Mouse (Mus musculus): ENCODE data around the gene 2900092C05Rik.

The 2900092C05Rik gene

DNA sequence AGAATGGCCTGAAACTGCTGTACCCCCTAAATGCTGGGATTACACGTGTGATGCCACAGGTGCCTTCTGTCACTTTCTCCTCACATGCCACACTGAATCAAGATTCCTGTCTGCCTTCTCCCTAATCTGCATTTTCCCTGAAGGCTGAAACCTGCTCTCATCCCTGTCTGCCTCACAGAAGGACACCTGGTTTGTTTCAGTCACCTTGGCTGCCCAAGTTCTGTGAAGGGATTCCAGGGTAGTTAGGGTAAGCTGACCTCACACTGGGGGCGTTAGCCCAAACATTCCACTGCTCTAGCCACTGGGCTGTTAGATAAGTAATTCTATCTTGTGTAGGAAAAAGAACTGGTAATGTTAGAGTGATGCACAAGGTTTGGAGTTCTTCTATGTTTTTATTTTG, at the start of gene 2900092C05Rik:
2900092C05Rik (plus strand) TSS at position 301 of the 400 bp plus-strand sequence.
- DNase-seq = no peak

DNA sequence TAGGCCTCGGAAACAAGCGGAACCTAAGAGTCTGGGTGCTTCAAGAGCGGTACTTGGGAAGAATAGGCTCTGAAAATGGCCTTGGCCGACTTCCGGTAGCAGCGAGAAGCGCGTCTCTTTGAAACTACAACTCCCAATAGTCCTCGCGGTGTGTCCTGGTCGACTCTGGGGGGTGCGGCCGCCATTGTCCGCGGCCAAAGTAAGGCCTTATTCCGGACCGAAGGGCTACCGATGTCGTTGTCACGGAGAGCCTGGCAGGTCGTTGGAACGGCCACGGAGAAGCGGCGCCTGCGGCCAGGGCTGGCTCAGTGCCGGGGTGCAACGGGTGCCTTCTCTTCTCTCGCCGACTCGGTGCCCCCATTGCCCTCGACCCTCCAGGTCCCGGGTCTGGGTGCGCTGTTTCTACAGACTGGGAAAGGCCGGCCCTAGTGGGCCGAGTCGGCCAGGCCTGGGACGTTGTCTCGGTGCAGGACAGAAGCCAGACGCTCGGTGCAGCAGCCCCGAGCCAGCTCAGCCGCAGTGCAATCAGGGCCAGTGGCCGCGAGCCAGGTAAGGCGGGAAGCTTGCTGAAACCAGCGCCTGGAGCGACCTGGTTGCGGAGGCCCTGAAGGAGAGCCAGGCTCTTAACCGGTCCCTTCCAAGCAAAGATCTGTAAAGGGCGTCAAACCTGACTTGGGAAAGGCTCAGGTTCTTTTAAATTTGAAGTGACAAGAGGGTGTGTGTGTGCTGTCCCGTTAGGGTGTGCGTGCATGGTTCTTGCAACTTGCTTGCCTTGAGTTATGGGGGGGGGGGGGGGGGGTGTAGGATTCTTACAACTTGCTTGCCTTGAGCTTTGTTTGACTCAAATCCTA, 33.9 kb upstream of the 2900092C05Rik start, which contains the start of gene Zfp606:
Zfp606 (plus strand) TSS at position 136 of the 851 bp plus-strand sequence.
- peak; percentile 94 for DNase-seq

DNA sequence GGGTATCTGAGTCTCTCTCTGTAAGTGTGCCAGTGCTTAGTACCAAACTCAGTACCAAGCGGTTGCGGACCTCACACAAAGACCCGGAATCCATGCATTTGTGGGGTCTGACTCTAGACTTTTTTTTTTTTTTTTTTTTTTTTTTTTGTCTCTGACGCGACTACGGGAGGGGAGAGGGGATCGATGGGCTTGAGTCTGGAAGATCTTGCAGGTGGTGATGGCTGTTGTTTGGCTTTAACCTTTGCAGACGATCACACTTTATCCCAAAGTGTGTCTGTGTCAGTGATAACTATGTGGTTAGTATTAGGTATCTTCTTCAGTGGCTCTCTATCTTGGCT, 33.3 kb upstream of the 2900092C05Rik start:
- DNase-seq = no peak

DNA sequence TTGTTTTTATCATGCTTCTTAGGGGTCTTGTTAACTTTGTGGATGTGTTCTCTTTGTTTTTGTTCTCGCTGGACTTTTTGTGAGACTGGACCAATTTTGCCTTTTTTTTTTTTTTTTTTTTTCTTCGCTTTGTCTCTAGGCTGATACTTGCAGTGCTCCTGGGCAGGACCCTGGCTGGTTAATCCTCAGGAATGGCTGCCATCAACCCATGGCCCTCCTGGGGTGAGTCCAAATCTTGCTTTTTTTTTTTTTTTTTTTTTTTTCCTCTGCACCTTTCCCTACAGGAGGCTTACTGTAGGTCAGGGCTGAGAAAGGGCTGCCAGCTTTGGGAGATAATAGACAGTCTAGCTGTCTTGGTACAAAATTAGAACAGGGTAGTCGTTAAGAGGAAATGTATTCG, 32.8 kb upstream of the 2900092C05Rik start:
- DNase-seq = no peak

DNA sequence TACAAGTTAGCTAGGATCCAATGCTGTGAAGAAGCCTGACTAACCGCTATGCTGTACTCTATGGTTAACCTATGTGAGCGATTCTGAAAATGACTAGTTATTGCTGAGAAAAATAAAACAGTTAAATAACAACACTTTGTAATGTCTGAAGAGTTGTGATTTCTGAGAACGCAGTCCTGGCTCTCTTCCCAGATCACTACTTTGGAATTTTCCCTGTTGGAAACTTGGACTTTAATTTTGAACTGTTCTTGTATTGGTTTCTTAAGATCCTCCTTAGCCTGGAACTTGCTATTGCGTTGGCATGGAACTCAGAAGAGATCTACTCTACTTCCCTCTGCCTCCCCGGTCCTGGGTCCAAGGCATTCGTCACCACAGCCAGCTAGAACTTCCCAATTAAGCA, 28.5 kb upstream of the 2900092C05Rik start:
- DNase-seq = no peak

DNA sequence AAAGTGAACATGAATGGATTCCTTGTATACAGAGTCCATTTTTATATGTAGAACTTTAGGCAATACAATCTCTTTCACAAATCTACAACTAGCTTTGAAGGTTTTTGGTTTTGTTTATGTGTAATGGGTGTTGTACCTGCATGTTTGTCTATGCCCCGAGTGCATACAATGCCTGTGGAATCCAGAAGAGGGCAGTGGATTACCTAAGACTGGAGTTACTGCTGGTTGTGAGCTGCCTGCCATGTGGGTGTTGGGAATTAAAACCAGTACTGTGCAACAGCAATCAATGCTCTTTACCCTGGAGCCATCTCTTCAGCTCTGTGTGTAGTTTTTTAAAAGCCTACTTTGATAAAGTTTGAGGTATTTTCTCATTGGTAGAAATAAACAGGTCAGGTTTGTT, 26.4 kb upstream of the 2900092C05Rik start:
- DNase-seq = no peak

DNA sequence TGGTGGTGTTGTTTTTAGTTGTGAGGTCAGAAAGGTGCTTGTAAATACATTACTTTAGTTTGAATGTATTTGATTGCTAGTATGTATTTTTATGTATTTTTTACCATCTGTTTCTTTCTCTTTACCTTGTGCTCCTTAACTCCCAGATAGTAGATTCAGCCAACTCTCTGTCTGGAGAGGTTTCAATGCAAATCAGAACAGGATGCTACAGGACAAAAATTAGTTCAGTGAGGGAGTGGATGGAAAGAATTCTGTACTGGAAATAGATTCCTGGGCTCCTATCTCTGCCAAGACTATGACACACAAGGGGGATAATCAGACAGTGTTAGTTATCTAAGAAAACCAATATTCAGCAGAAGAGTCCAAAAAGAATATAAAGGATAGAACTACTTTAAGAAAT, 25.6 kb upstream of the 2900092C05Rik start:
- no peak for DNase-seq

DNA sequence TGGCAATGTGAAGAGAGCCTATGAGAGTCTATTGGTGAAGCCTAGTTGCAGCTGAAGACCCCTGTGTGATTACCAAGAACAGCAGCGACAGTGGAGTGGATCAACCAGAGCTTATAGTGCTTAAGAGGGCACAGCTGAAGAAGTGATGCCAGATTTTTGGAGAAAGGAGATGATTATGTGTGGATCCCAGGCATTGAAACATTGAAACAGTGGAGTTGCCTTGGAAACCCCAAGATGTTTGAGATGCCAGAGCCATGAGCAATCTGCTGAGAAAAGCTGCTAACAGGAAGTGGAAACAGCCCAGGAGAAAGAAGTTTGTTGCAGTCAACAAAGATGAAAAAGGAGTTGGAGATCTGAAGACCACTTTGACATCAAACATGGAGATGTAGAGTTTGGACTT, 1.4 kb upstream of the 2900092C05Rik start:
- DNase-seq = peak; percentile 4

Measured in lung, postnatal 10 days (tissue).